Mouse (Mus musculus) embryonic fibroblast, embryonic 13.5 days (primary cell): ENCODE measurements around the gene Cdh13.

Experiments used
- CTCF ChIP-seq: IDR thresholded peaks from 2 replicates; pipeline ENCODE4 v1.5.1; 2011; ENCODE audit warnings: mild to moderate bottlenecking, control low read depth, low read length, moderate library complexity, borderline replicate concordance; ENCODE audit not compliant: insufficient read depth
- POLR2A ChIP-seq: IDR thresholded peaks from 2 replicates; pipeline ENCODE4 v1.6.1; 2011; ENCODE audit warnings: low read depth, mild to moderate bottlenecking, control low read depth, low read length, moderate library complexity

DNA sequence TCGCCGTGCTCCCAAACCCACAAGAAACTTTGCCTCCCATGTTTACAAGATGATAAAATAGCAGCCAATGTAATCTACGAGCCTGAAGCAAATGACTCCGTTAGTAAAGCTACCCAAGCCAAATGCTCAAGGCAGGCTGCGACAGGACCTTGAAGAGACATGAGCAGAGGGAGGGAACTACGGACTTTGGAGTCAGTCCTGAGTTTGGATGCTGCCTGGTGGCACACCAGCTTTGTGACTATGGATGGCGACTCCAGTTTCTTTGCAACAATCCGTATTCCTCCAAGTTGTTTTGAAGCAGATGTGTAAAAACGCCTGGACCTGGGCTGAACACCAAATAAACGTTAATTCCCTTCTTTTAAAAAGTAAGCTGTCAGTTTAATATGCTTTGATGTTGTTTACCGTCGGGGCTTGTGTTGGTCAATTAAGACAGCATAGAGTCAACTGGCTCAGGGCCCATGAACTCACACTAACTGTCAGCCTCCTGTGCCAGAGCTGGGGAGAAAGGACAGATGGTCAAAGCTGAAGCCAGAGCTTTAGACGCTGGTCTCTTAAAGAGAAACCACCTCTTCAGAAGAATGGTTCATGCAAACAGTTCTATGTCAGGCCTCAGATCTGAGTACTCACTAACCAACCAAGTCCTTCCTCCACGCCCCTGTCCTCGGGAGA lies 678.5 kb downstream of the Cdh13 start:
- TF ChIP-seq POLR2A: no peak
- TF ChIP-seq CTCF: no peak
